Mouse (Mus musculus): ENCODE measurements around the gene Nr1i2. TPM values are rescaled to one million over a fixed set of nuclear protein-coding genes. Genes with fewer than 3 reads are reported as not detected.
"Not testable (repeated sequence)": the region's sequence is repeated elsewhere in the genome, so short reads cannot be mapped to it uniquely, and the experiment has no call there.

Nr1i2 gene
- polyA plus RNA-seq, 1 experiment, result 9.1 TPM

GRCm38 (mm10) chr16:38248331-38248961 lies 46.2 kb downstream of the Nr1i2 start:
- Histone ChIP-seq H3K4me3 (ENCODE audit: insufficient read depth, low read depth, low read length) (no peak overlapping the region), H3K36me3 (ENCODE audit: control insufficient read depth, insufficient read depth, low read length) (no peaks in the 10 kb centered on the region; the same call in 1 of the 2 replicates), H3K4me1 (ENCODE audit: control insufficient read depth, insufficient read depth, low read length) (no peaks in the 10 kb centered on the region), H3K27me3 (replicated peaks; ENCODE audit: control insufficient read depth, insufficient read depth, low read length) (no peaks in the 10 kb centered on the region), H3K27ac (ENCODE audit: insufficient read depth, low read depth, low read length) (no peak overlapping the region)
- WGBS, result 19% methylated on average over 13 of the region's 13 CpGs
- DNase-seq, result no peak
- no peak for TF ChIP-seq POLR2A (IDR thresholded peaks at IDR 0.05; ENCODE audit: low read depth, low read length)
- no peak for TF ChIP-seq CTCF (conservative IDR thresholded peaks at IDR 0.05; ENCODE audit: insufficient read depth, insufficient read length, low read depth, low read length)

- Histone ChIP-seq H3K27me3 (replicated peaks; ENCODE audit: control insufficient read depth, insufficient read depth, low read length) (no peaks in the 10 kb centered on the region), H3K4me3 (ENCODE audit: insufficient read depth, low read depth, low read length) (no peak overlapping the region), H3K27ac (ENCODE audit: insufficient read depth, low read depth, low read length) (no peak overlapping the region), H3K36me3 (ENCODE audit: control insufficient read depth, insufficient read depth, low read length) (no peaks in the 10 kb centered on the region; the same call in none of the 2 replicates), H3K4me1 (ENCODE audit: control insufficient read depth, insufficient read depth, low read length) (no peaks in the 10 kb centered on the region)
- no peak for DNase-seq
- WGBS, result 85% methylated on average over 5 of the region's 5 CpGs
- TF ChIP-seq POLR2A (IDR thresholded peaks at IDR 0.05; ENCODE audit: low read depth, low read length) (no peak), CTCF (conservative IDR thresholded peaks at IDR 0.05; ENCODE audit: insufficient read depth, insufficient read length, low read depth, low read length) (no peak)
Observed at GRCm38 (mm10) chr16:38245849-38246585, 48.6 kb downstream of the Nr1i2 start.

- no peak for DNase-seq
- no peak overlapping the region for H3K27ac ChIP-seq (ENCODE audit: insufficient read depth, low read depth, low read length)
- no peak overlapping the region for H3K4me3 ChIP-seq (ENCODE audit: insufficient read depth, low read depth, low read length)
- no peaks in the 10 kb centered on the region for H3K4me1 ChIP-seq (ENCODE audit: control insufficient read depth, insufficient read depth, low read length)
- H3K36me3 ChIP-seq (ENCODE audit: control insufficient read depth, insufficient read depth, low read length), result peaks cover 2% of the 10 kb centered on the region
- H3K27me3 ChIP-seq (replicated peaks; ENCODE audit: control insufficient read depth, insufficient read depth, low read length), result no peaks in the 10 kb centered on the region
- 88% methylated on average over 2 of the region's 2 CpGs for WGBS
- TF ChIP-seq POLR2A (IDR thresholded peaks at IDR 0.05; ENCODE audit: low read depth, low read length) (no peak), CTCF (conservative IDR thresholded peaks at IDR 0.05; ENCODE audit: insufficient read depth, insufficient read length, low read depth, low read length) (no peak)
Observed at GRCm38 (mm10) chr16:38245379-38245778, 49.2 kb downstream of the Nr1i2 start.

- no peak overlapping the region for H3K27ac ChIP-seq (ENCODE audit: insufficient read depth, low read depth, low read length)
- peaks cover 2% of the 10 kb centered on the region for H3K36me3 ChIP-seq (ENCODE audit: control insufficient read depth, insufficient read depth, low read length)
- TF ChIP-seq CTCF (conservative IDR thresholded peaks at IDR 0.05; ENCODE audit: insufficient read depth, insufficient read length, low read depth, low read length) (no peak), POLR2A (IDR thresholded peaks at IDR 0.05; ENCODE audit: low read depth, low read length) (no peak)
- H3K4me3 ChIP-seq (ENCODE audit: insufficient read depth, low read depth, low read length), result no peak overlapping the region
- no peaks in the 10 kb centered on the region for H3K27me3 ChIP-seq (replicated peaks; ENCODE audit: control insufficient read depth, insufficient read depth, low read length)
- no peaks in the 10 kb centered on the region; the same call in 1 of the 2 replicates for H3K4me1 ChIP-seq (ENCODE audit: control insufficient read depth, insufficient read depth, low read length)
- WGBS, result 81% methylated on average over 6 of the region's 6 CpGs
- DNase-seq, result no peak
Observed at GRCm38 (mm10) chr16:38244111-38244510, 50.5 kb downstream of the Nr1i2 start.

GRCm38 (mm10) chr16:38240167-38240566 lies 54.5 kb downstream of the Nr1i2 start:
- H3K27ac ChIP-seq (ENCODE audit: insufficient read depth, low read depth, low read length), result no peak overlapping the region
- H3K27me3 ChIP-seq (replicated peaks; ENCODE audit: control insufficient read depth, insufficient read depth, low read length), result no peaks in the 10 kb centered on the region
- no peak for DNase-seq
- TF ChIP-seq CTCF (conservative IDR thresholded peaks at IDR 0.05; ENCODE audit: insufficient read depth, insufficient read length, low read depth, low read length) (no peak), POLR2A (IDR thresholded peaks at IDR 0.05; ENCODE audit: low read depth, low read length) (no peak)
- H3K4me1 ChIP-seq (ENCODE audit: control insufficient read depth, insufficient read depth, low read length), result no peaks in the 10 kb centered on the region; the same call in 1 of the 2 replicates
- H3K36me3 ChIP-seq (ENCODE audit: control insufficient read depth, insufficient read depth, low read length), result peaks cover 2% of the 10 kb centered on the region
- no peak overlapping the region for H3K4me3 ChIP-seq (ENCODE audit: insufficient read depth, low read depth, low read length)
- WGBS, result 92% methylated on average over 10 of the region's 10 CpGs

GRCm38 (mm10) chr16:38239729-38240128 lies 54.9 kb downstream of the Nr1i2 start:
- 64% methylated on average over 5 of the region's 5 CpGs for WGBS

GRCm38 (mm10) chr16:38236936-38237585 lies 57.6 kb downstream of the Nr1i2 start:
- H3K36me3 ChIP-seq (ENCODE audit: control insufficient read depth, insufficient read depth, low read length), result peaks cover 2% of the 10 kb centered on the region
- H3K27me3 ChIP-seq (replicated peaks; ENCODE audit: control insufficient read depth, insufficient read depth, low read length), result no peaks in the 10 kb centered on the region
- no peak for TF ChIP-seq CTCF (conservative IDR thresholded peaks at IDR 0.05; ENCODE audit: insufficient read depth, insufficient read length, low read depth, low read length)
- no peak for TF ChIP-seq POLR2A (IDR thresholded peaks at IDR 0.05; ENCODE audit: low read depth, low read length)
- no peak overlapping the region for H3K27ac ChIP-seq (ENCODE audit: insufficient read depth, low read depth, low read length)
- no peak for DNase-seq
- no peak overlapping the region for H3K4me3 ChIP-seq (ENCODE audit: insufficient read depth, low read depth, low read length)
- 77% methylated on average over 4 of the region's 4 CpGs for WGBS
- no peaks in the 10 kb centered on the region; the same call in 1 of the 2 replicates for H3K4me1 ChIP-seq (ENCODE audit: control insufficient read depth, insufficient read depth, low read length)

More at GRCm38 (mm10) chr16:38239729-38240128, 54.9 kb downstream of the Nr1i2 start:
- Histone ChIP-seq H3K27me3 (replicated peaks; ENCODE audit: control insufficient read depth, insufficient read depth, low read length) (no peaks in the 10 kb centered on the region), H3K36me3 (ENCODE audit: control insufficient read depth, insufficient read depth, low read length) (peaks cover 2% of the 10 kb centered on the region), H3K4me3 (ENCODE audit: insufficient read depth, low read depth, low read length) (no peak overlapping the region), H3K27ac (ENCODE audit: insufficient read depth, low read depth, low read length) (no peak overlapping the region), H3K4me1 (ENCODE audit: control insufficient read depth, insufficient read depth, low read length) (no peaks in the 10 kb centered on the region; the same call in 1 of the 2 replicates)
- TF ChIP-seq POLR2A (IDR thresholded peaks at IDR 0.05; ENCODE audit: low read depth, low read length) (no peak), CTCF (conservative IDR thresholded peaks at IDR 0.05; ENCODE audit: insufficient read depth, insufficient read length, low read depth, low read length) (peak; percentile 36)
- DNase-seq, result peak; percentile 50

- not testable (repeated sequence) for H3K4me3 ChIP-seq (ENCODE audit: insufficient read depth, low read depth, low read length); H3K27ac ChIP-seq (ENCODE audit: insufficient read depth, low read depth, low read length); DNase-seq; H3K27me3 ChIP-seq (replicated peaks; ENCODE audit: control insufficient read depth, insufficient read depth, low read length); H3K4me1 ChIP-seq (ENCODE audit: control insufficient read depth, insufficient read depth, low read length); H3K36me3 ChIP-seq (ENCODE audit: control insufficient read depth, insufficient read depth, low read length)
- 85% methylated on average over 5 of the region's 5 CpGs for WGBS
Observed at GRCm38 (mm10) chr16:38222491-38222890, 72.1 kb downstream of the Nr1i2 start.
